Mouse (Mus musculus) naive thymus-derived CD4-positive, alpha-beta T cell, adult 5 months (primary cell): ENCODE results near the gene Dbh. TPM values are rescaled to one million over a fixed set of nuclear protein-coding genes. Genes with fewer than 3 reads are reported as not detected.

Experiments
- polyA plus RNA-seq: library from polyadenylated mRNA; unstranded; fragments of 100-300 nt; shearing (Covaris generic); gene quantifications from one replicate; pipeline ENCODE4 v1.2.1, GENCODE M21; 2017

Gene Dbh
- not detected for polyA plus RNA-seq

GRCm38 (mm10) chr2:27164796-27165590 is at the start of gene Dbh:
Gene Dbh (plus strand): TSS chr2:27165233.

GRCm38 (mm10) chr2:27141950-27142693 is 22.9 kb upstream of the Dbh start, which contains the start of gene Fam163b:
Gene Fam163b (minus strand): TSS chr2:27142491.

Other genes with a start within 250 kb of the Dbh start
- gene Surf2, start 248.9 kb upstream of the Dbh start, polyA plus RNA-seq: 81.8 TPM
- gene Surf1, start 248.7 kb upstream of the Dbh start, polyA plus RNA-seq: 60.7 TPM
- 132 TPM for gene Surf4, start 231.3 kb upstream of the Dbh start, polyA plus RNA-seq
- 0.16 TPM for gene Stkld1, start 231.2 kb upstream of the Dbh start, polyA plus RNA-seq
- 54.8 TPM for gene Rexo4, start 200.8 kb upstream of the Dbh start, polyA plus RNA-seq
- not detected for gene Adamts13, start 191.8 kb upstream of the Dbh start, polyA plus RNA-seq
- gene Cacfd1, start 155.3 kb upstream of the Dbh start, polyA plus RNA-seq: 25.2 TPM
- gene Slc2a6, start 137.2 kb upstream of the Dbh start, polyA plus RNA-seq: not detected
- gene Mymk, start 93.1 kb upstream of the Dbh start, polyA plus RNA-seq: not detected
- 0.09 TPM for gene Adamtsl2, start 85.9 kb upstream of the Dbh start, polyA plus RNA-seq
- gene Fam163b, start 22.7 kb upstream of the Dbh start, polyA plus RNA-seq: not detected
- gene Sardh, start 83.1 kb downstream of the Dbh start, polyA plus RNA-seq: 0.12 TPM